Mouse (Mus musculus) forebrain, postnatal 0 days (tissue): ENCODE measurements around the gene Hoxa13. TPM values are rescaled to one million over a fixed set of nuclear protein-coding genes. Genes with fewer than 3 reads are reported as not detected.

ENCODE experiments used
- ATAC-seq: fragments of 200-750 bp; cut with Nextera tagmentation; 2 replicates; pipeline ENCODE4 v1.8.0; 2017; ENCODE audit warnings: mild to moderate bottlenecking, moderate library complexity
- DNase-seq: peaks from one replicate; pipeline ENCODE4 v3.0.0-alpha.2; 2015
- H3K27ac ChIP-seq: fragments of 300-500 bp; sonication (generic); 2 replicates; pipeline ENCODE4 v1.5.1; 2014; ENCODE audit warnings: low read depth, mild to moderate bottlenecking, antibody characterized with exemption, low read length, moderate library complexity, mixed read lengths
- H3K27me3 ChIP-seq: fragments of 300-500 bp; sonication (generic); 2 replicates; pipeline ENCODE4 v1.6.1; 2014; ENCODE audit warnings: mild to moderate bottlenecking, low read length, mixed read lengths; ENCODE audit not compliant: insufficient read depth
- H3K36me3 ChIP-seq: fragments of 300-500 bp; sonication (generic); 2 replicates; pipeline ENCODE4 v1.6.1; 2014; ENCODE audit warnings: mild to moderate bottlenecking, moderate library complexity; ENCODE audit not compliant: insufficient read depth
- H3K4me1 ChIP-seq: fragments of 300-500 bp; sonication (generic); 2 replicates; pipeline ENCODE4 v1.6.1; 2014; ENCODE audit warnings: antibody characterized with exemption; ENCODE audit not compliant: insufficient read depth
- H3K4me2 ChIP-seq: fragments of 300-500 bp; sonication (generic); 2 replicates; pipeline ENCODE4 v1.6.1; 2014; ENCODE audit warnings: low read depth, mild to moderate bottlenecking, moderate library complexity
- H3K4me3 ChIP-seq: fragments of 300-500 bp; sonication (generic); 2 replicates; pipeline ENCODE4 v1.5.1; 2014; ENCODE audit warnings: low read depth, low read length, mixed read lengths
- H3K9ac ChIP-seq: fragments of 300-500 bp; sonication (generic); 2 replicates; pipeline ENCODE4 v1.6.1; 2014; ENCODE audit warnings: mild to moderate bottlenecking
- H3K9me3 ChIP-seq: fragments of 300-500 bp; sonication (generic); 2 replicates; pipeline ENCODE4 v1.6.1; 2016; ENCODE audit warnings: low read length
- CTCF ChIP-seq: sonication (generic); IDR thresholded peaks from 2 replicates; pipeline ENCODE4 v1.5.1; 2016; ENCODE audit warnings: antibody characterized with exemption, control low read depth, low read depth
- WGBS: fragments of 180-500 bp; shearing (Covaris S2); extraction: QIAGEN DNeasy Blood & Tissue Kit; methylation state at CpG from one replicate; pipeline ENCODE4 v1.1.7; 2014; 5-methylcytosine and 5-hydroxymethylcytosine counted together
- polyA plus RNA-seq: library from polyadenylated mRNA; unstranded; fragments of >200 nt; fragmentation: Nextera tagmentation; extraction: Ambion mirVana; gene quantifications from 2 replicates; pipeline ENCODE4 v1.2.1, GENCODE M21; 2015
- total RNA-seq: library from RNA; depleted of rRNA; stranded (reverse); fragments of >200 nt; gene quantifications from 2 replicates; pipeline ENCODE4 v1.2.3, GENCODE M21; 2014

Gene Hoxa13
- total and polyA plus RNA-seq, 2 experiments from 2014 or later, result not detected

GRCm38 (mm10) chr6:52234428-52235140 is 26.1 kb downstream of the Hoxa13 start:
- no peak overlapping the region for H3K9ac ChIP-seq
- no peak for TF ChIP-seq CTCF
- peaks cover 96% of the 10 kb centered on the region for H3K27me3 ChIP-seq
- 2% methylated on average over 61 of the region's 68 CpGs for WGBS
- no peak overlapping the region for H3K4me3 ChIP-seq
- H3K9me3 ChIP-seq, result no peaks in the 10 kb centered on the region
- no peak overlapping the region for H3K4me2 ChIP-seq
- no peak for ATAC-seq
- no peaks in the 10 kb centered on the region for H3K4me1 ChIP-seq
- no peak overlapping the region for H3K27ac ChIP-seq
- DNase-seq, result no peak
- H3K36me3 ChIP-seq, result no peaks in the 10 kb centered on the region

GRCm38 (mm10) chr6:52233546-52234427 is 26.9 kb downstream of the Hoxa13 start:
- Histone ChIP-seq H3K9me3 (no peaks in the 10 kb centered on the region), H3K4me2 (no peak overlapping the region), H3K4me1 (no peaks in the 10 kb centered on the region), H3K27me3 (peaks cover 96% of the 10 kb centered on the region), H3K36me3 (no peaks in the 10 kb centered on the region), H3K27ac (no peak overlapping the region), H3K9ac (no peak overlapping the region), H3K4me3 (no peak overlapping the region)
- DNase-seq (no peak), ATAC-seq (no peak)
- TF ChIP-seq CTCF, result no peak
- WGBS, result 3% methylated on average over 69 of the region's 70 CpGs

- H3K36me3 ChIP-seq, result no peaks in the 10 kb centered on the region
- H3K9ac ChIP-seq, result no peak overlapping the region
- ATAC-seq (no peak), DNase-seq (no peak)
- H3K9me3 ChIP-seq, result no peaks in the 10 kb centered on the region
- no peak overlapping the region for H3K4me2 ChIP-seq
- no peak for TF ChIP-seq CTCF
- H3K4me1 ChIP-seq, result no peaks in the 10 kb centered on the region
- no peak overlapping the region for H3K4me3 ChIP-seq
- H3K27ac ChIP-seq, result no peak overlapping the region
- H3K27me3 ChIP-seq, result peaks cover 95% of the 10 kb centered on the region
- WGBS, result 3% methylated on average over 23 of the region's 23 CpGs
These were observed 27.6 kb downstream of the Hoxa13 start for GRCm38 (mm10) chr6:52232984-52233545.

- no peak for TF ChIP-seq CTCF
- H3K9ac ChIP-seq, result no peak overlapping the region
- H3K36me3 ChIP-seq, result no peaks in the 10 kb centered on the region
- 2% methylated on average over 18 of the region's 18 CpGs for WGBS
- no peak overlapping the region for H3K27ac ChIP-seq
- no peak overlapping the region for H3K4me2 ChIP-seq
- no peak overlapping the region for H3K4me3 ChIP-seq
- no peaks in the 10 kb centered on the region for H3K9me3 ChIP-seq
- ATAC-seq (no peak), DNase-seq (no peak)
- H3K4me1 ChIP-seq, result no peaks in the 10 kb centered on the region
- H3K27me3 ChIP-seq, result peaks cover 94% of the 10 kb centered on the region
These were observed 28.1 kb downstream of the Hoxa13 start for GRCm38 (mm10) chr6:52232568-52232965.

- Histone ChIP-seq H3K27ac (no peak overlapping the region), H3K36me3 (no peaks in the 10 kb centered on the region), H3K4me1 (no peaks in the 10 kb centered on the region), H3K9ac (no peak overlapping the region), H3K4me2 (no peak overlapping the region), H3K9me3 (no peaks in the 10 kb centered on the region), H3K4me3 (no peak overlapping the region), H3K27me3 (peaks cover 94% of the 10 kb centered on the region)
- TF ChIP-seq CTCF, result no peak
- DNase-seq, result no peak
- no peak for ATAC-seq
- WGBS, result 2% methylated on average over 18 of the region's 18 CpGs
These were observed 28.7 kb downstream of the Hoxa13 start for GRCm38 (mm10) chr6:52231885-52232567.

GRCm38 (mm10) chr6:52230516-52231165 is 30.0 kb downstream of the Hoxa13 start, which contains the start of gene Hoxa9:
Gene Hoxa9, minus strand, starts transcription at chr6:52231089.
- ATAC-seq, result no peak
- no peak for DNase-seq

More at GRCm38 (mm10) chr6:52230516-52231165, 30.0 kb downstream of the Hoxa13 start, which contains the start of gene Hoxa9:
- TF ChIP-seq CTCF, result no peak
- H3K9me3 ChIP-seq, result no peaks in the 10 kb centered on the region
- peaks cover 94% of the 10 kb centered on the region for H3K27me3 ChIP-seq
- no peak within 1 kb of the TSS for H3K9ac ChIP-seq
- H3K4me3 ChIP-seq, result no peak within 1 kb of the TSS
- 2% methylated on average over 30 of the region's 36 CpGs for WGBS
- no peak within 1 kb of the TSS for H3K4me2 ChIP-seq
- H3K36me3 ChIP-seq, result no peaks in the 10 kb centered on the region
- no peaks in the 10 kb centered on the region for H3K4me1 ChIP-seq
- no peak within 1 kb of the TSS for H3K27ac ChIP-seq
